Mouse (Mus musculus) MEL (cell line): Measurements from ENCODE around the gene Samm50. TPM values are rescaled to one million over a fixed set of nuclear protein-coding genes. Genes with fewer than 3 reads are reported as not detected.

Experiments used
- DNase-seq: peaks from one replicate; pipeline ENCODE4 v3.0.0; 2011; ENCODE audit warnings: low read depth, low spot score
- H3K27ac ChIP-seq: 2 replicates; pipeline ENCODE4 v1.5.1; 2012; ENCODE audit warnings: low read depth, mild to moderate bottlenecking, control low read depth, low read length, moderate library complexity; ENCODE audit not compliant: control insufficient read depth
- H3K27me3 ChIP-seq, 2 experiments: fragments of 150-350 bp in 1 of 2; sonication (generic) in 1 of 2; 2 replicates each; pipeline ENCODE4 v1.6.1; 2012; ENCODE audit warnings: low read length in 2 of 2, mild to moderate bottlenecking in 2 of 2, improper control_type of control experiment in 1 of 2, moderate library complexity in 1 of 2; ENCODE audit not compliant: insufficient read depth in 2 of 2, control insufficient read depth in 1 of 2
- H3K36me3 ChIP-seq, 2 experiments: 2 replicates each; pipeline ENCODE4 v1.6.1; 2012 to 2014; ENCODE audit warnings: low read length in 2 of 2, improper control_type of control experiment in 1 of 2, inconsistent platforms in 1 of 2, mild to moderate bottlenecking in 1 of 2; ENCODE audit not compliant: insufficient read depth in 2 of 2, control insufficient read depth in 1 of 2
- H3K4me1 ChIP-seq, 2 experiments: fragments of 150-350 bp in 1 of 2; sonication (generic) in 1 of 2; 2 replicates each; pipeline ENCODE4 v1.6.1; 2012; ENCODE audit warnings: low read length in 2 of 2, improper control_type of control experiment in 1 of 2, mild to moderate bottlenecking in 1 of 2; ENCODE audit not compliant: insufficient read depth in 2 of 2, control insufficient read depth in 1 of 2
- H3K4me3 ChIP-seq, 2 experiments: fragments of 150-350 bp in 1 of 2; sonication (generic) in 1 of 2; 2 replicates each; pipeline ENCODE4 v1.5.1; 2012; ENCODE audit warnings: low read depth in 2 of 2, low read length in 2 of 2, mild to moderate bottlenecking in 2 of 2, moderate library complexity in 2 of 2, control low read depth in 1 of 2, improper control_type of control experiment in 1 of 2; ENCODE audit not compliant: control insufficient read depth in 1 of 2, insufficient read depth in 1 of 2
- H3K79me2 ChIP-seq: 2 replicates; pipeline ENCODE4 v1.6.1; 2012; ENCODE audit warnings: mild to moderate bottlenecking, low read length, moderate library complexity; ENCODE audit not compliant: control insufficient read depth, poor library complexity, insufficient read depth
- H3K9ac ChIP-seq: 2 replicates; pipeline ENCODE4 v1.6.1; 2012; ENCODE audit warnings: low read depth, mild to moderate bottlenecking, control low read depth, low read length, moderate library complexity; ENCODE audit not compliant: control insufficient read depth, poor library complexity, severe bottlenecking
- H3K9me3 ChIP-seq: fragments of 150-350 bp; sonication (generic); replicated peaks from 2 replicates; pipeline ENCODE4 v1.6.1; 2012; ENCODE audit warnings: mild to moderate bottlenecking, low read length, improper control_type of control experiment, moderate library complexity; ENCODE audit not compliant: insufficient read depth
- CTCF ChIP-seq, 3 experiments: IDR thresholded peaks in 2 of 3; conservative IDR thresholded peaks in 1 of 3; 2 replicates each; pipeline ENCODE4 v1.5.1; 2011 to 2012; ENCODE audit warnings: low read length in 3 of 3, low read depth in 2 of 3, mild to moderate bottlenecking in 2 of 3, improper control_type of control experiment in 1 of 3, inconsistent platforms in 1 of 3, mixed read lengths in 1 of 3, moderate library complexity in 1 of 3; ENCODE audit not compliant: control insufficient read depth in 1 of 3, insufficient read depth in 1 of 3, poor library complexity in 1 of 3, severe bottlenecking in 1 of 3
- E2F4 ChIP-seq: IDR thresholded peaks from 2 replicates; pipeline ENCODE4 v1.6.1; 2011; ENCODE audit warnings: low read depth, low read length, improper control_type of control experiment, borderline replicate concordance
- ELF1 ChIP-seq: IDR thresholded peaks from 2 replicates; pipeline ENCODE4 v1.6.1; 2014; ENCODE audit warnings: low read depth, mild to moderate bottlenecking, inconsistent platforms, low read length, improper control_type of control experiment, moderate library complexity
- EP300 ChIP-seq, 2 experiments: IDR thresholded peaks; 2 replicates each; pipeline ENCODE4 v1.6.1; 2011; ENCODE audit warnings: improper control_type of control experiment in 2 of 2, low read length in 2 of 2, low read depth in 1 of 2, mild to moderate bottlenecking in 1 of 2
- ETS1 ChIP-seq: IDR thresholded peaks from 2 replicates; pipeline ENCODE4 v1.6.1; 2012; ENCODE audit warnings: low read depth, mild to moderate bottlenecking, inconsistent platforms, low read length, improper control_type of control experiment, moderate library complexity
- HCFC1 ChIP-seq: IDR thresholded peaks from 2 replicates; pipeline ENCODE4 v1.6.1; 2012; ENCODE audit warnings: low read depth, mild to moderate bottlenecking, inconsistent platforms, low read length, improper control_type of control experiment, moderate library complexity
- KAT2A ChIP-seq: conservative IDR thresholded peaks from 2 replicates; pipeline ENCODE4 v1.6.1; 2012; ENCODE audit warnings: low read depth, low read length, improper control_type of control experiment, inconsistent platforms
- NELFE ChIP-seq: IDR thresholded peaks from 2 replicates; pipeline ENCODE4 v1.6.1; 2011; ENCODE audit warnings: low read depth, low read length, improper control_type of control experiment
- POLR2AphosphoS2 ChIP-seq: IDR thresholded peaks from 2 replicates; pipeline ENCODE4 v1.6.1; 2011; ENCODE audit warnings: low read length, improper control_type of control experiment
- RCOR1 ChIP-seq: IDR thresholded peaks from 2 replicates; pipeline ENCODE4 v1.6.1; 2012; ENCODE audit warnings: low read depth, mild to moderate bottlenecking, inconsistent platforms, low read length, improper control_type of control experiment
- TCF12 ChIP-seq: IDR thresholded peaks from 2 replicates; pipeline ENCODE4 v1.6.1; 2014; ENCODE audit warnings: low read depth, mild to moderate bottlenecking, inconsistent platforms, low read length, improper control_type of control experiment, moderate library complexity
- USF1 ChIP-seq: IDR thresholded peaks from 2 replicates; pipeline ENCODE4 v1.6.1; 2014; ENCODE audit warnings: low read depth, mild to moderate bottlenecking, inconsistent platforms, low read length, improper control_type of control experiment, moderate library complexity
- USF2 ChIP-seq, 2 experiments: IDR thresholded peaks; 2 replicates each; pipeline ENCODE4 v1.6.1; 2011 to 2012; ENCODE audit warnings: improper control_type of control experiment in 2 of 2, low read length in 2 of 2, borderline replicate concordance in 1 of 2, inconsistent platforms in 1 of 2, low read depth in 1 of 2, mild to moderate bottlenecking in 1 of 2; ENCODE audit not compliant: insufficient read depth in 1 of 2
- ZC3H11A ChIP-seq: IDR thresholded peaks from 2 replicates; pipeline ENCODE4 v1.6.1; 2012; ENCODE audit warnings: low read depth, mild to moderate bottlenecking, inconsistent platforms, low read length, improper control_type of control experiment
- polyA plus RNA-seq, 2 experiments: library from polyadenylated mRNA; stranded (reverse) in 1 of 2; unstranded in 1 of 2; fragments of >175 nt in 1 of 2; fragments of >200 nt in 1 of 2; gene quantifications; 2 replicates each; pipeline versions ENCODE4 v1.2.1 to v1.2.4; 2012; ENCODE audit warnings: low replicate concordance in 2 of 2, low read depth in 1 of 2; ENCODE audit not compliant: insufficient read length in 2 of 2, insufficient read depth in 1 of 2, missing spikeins in 1 of 2
- total RNA-seq: library from RNA; depleted of rRNA; stranded (reverse); fragments of 300-350 nt; gene quantifications from 2 replicates; pipeline ENCODE4 v1.2.3, GENCODE M21; 2012

Samm50 gene
- total and polyA plus RNA-seq, 3 experiments: 62.4 to 190 TPM; not detected in 1

DNA sequence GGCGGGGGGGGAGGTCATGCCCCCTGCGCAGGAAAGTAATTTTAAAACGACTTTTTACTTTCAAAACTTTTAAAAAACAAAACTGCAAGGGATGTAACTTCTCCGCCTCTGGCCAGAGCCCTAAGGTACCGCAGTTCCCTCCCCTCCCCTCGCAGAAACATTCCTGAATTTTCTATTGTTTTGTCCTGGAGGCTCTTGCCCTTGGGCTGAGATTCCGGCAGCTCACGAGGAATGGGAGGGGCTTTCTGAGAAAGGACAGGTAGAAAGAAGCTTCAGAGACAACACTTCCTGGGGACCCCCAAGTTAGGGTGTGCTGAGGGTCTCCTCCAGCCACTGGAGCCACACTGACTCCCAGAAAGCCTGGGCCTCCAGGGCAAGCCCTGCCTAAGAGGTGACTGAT, 40.6 kb downstream of the Samm50 start:
- peaks cover 22% of the 10 kb centered on the region for H3K79me2 ChIP-seq
- H3K4me3 ChIP-seq: peak overlapping the region; percentile 42 to 67
- H3K27me3 ChIP-seq: no peaks in the 10 kb centered on the region
- no peaks in the 10 kb centered on the region for H3K9me3 ChIP-seq
- H3K9ac ChIP-seq: peak overlapping the region; percentile 45
- DNase-seq: no peak
- TF ChIP-seq E2F4 (no peak), NELFE (no peak), KAT2A (no peak), TCF12 (no peak), ZC3H11A (no peak), USF2 (IDR thresholded peaks at IDR 0.05; ENCODE audit: borderline replicate concordance in 1 of 2, insufficient read depth in 1 of 2, low read depth in 1 of 2, low read length in 2 of 2) (no peak), HCFC1 (no peak), ELF1 (no peak), ETS1 (no peak), POLR2AphosphoS2 (no peak), RCOR1 (no peak)
- TF ChIP-seq, all 39 proteins: peak for 0
- Histone ChIP-seq H3K36me3 (peaks cover 0 to 11% of the 10 kb centered on the region in 2 experiments; a peak in 2 of 4 replicates), H3K4me1 (peaks cover 0 to 21% of the 10 kb centered on the region in 2 experiments; a peak in 2 of 4 replicates), H3K27ac (no peak overlapping the region; the same call in 1 of the 2 replicates)

DNA sequence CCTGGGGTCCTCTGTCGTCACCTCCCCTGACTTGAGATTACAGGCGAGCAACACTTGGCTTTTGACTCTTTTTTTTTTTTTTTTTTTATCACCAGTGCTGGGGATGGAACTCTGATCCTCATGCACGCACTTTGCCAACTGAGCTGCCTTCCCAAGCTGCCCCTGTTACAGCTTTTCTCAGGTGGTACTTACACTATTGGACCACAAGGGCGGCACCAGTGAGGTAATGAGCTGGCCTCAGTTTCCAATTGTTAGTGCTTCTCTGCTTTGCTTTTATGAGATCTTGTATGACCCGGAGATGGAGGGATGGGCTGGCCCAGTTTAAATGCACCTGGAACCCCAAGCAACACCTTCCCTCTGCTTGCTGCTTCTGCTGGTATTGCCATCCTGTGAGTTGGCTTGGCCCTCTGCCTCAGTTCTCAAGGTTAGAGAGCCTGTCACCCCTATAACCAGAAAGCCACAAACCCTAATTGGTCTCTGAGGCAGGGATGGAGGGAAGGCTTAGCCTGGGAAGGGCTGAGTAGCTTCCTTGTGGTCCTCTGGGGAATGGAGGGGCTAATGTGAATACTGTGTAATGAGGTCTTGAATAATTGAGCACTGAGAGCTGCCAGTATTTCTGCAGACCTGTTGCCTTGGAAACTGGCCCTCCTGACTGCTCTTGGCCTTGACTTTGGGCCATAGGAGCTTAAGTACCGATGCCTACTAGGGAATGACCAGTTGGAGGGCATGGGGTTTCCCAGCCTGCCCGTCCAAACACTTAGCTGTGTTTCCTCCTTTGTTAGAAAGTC, 42.9 kb downstream of the Samm50 start:
- DNase-seq: no peak
- peak overlapping the region; percentile 13; the same call in 1 of the 2 replicates for H3K27ac ChIP-seq
- TF ChIP-seq CTCF (IDR thresholded peaks at IDR 0.05 in 2 of 3, conservative IDR thresholded peaks at IDR 0.05 in 1 of 3; ENCODE audit: control insufficient read depth in 1 of 3, insufficient read depth in 1 of 3, low read depth in 2 of 3, low read length in 3 of 3, poor library complexity in 1 of 3, severe bottlenecking in 1 of 3): peak; percentile 13 to 37 (median 19); a peak in 3 of 6 replicates
- no peak for TF ChIP-seq KAT2A
- no peaks in the 10 kb centered on the region for H3K9me3 ChIP-seq
- H3K36me3 ChIP-seq: peaks cover 0 to 10% of the 10 kb centered on the region in 2 experiments; a peak in 2 of 4 replicates
- no peak overlapping the region for H3K4me3 ChIP-seq
- peaks cover 23% of the 10 kb centered on the region for H3K79me2 ChIP-seq
- no peak overlapping the region for H3K9ac ChIP-seq
- H3K27me3 ChIP-seq: no peaks in the 10 kb centered on the region
- peaks cover 0 to 17% of the 10 kb centered on the region in 2 experiments; a peak in 2 of 4 replicates for H3K4me1 ChIP-seq

DNA sequence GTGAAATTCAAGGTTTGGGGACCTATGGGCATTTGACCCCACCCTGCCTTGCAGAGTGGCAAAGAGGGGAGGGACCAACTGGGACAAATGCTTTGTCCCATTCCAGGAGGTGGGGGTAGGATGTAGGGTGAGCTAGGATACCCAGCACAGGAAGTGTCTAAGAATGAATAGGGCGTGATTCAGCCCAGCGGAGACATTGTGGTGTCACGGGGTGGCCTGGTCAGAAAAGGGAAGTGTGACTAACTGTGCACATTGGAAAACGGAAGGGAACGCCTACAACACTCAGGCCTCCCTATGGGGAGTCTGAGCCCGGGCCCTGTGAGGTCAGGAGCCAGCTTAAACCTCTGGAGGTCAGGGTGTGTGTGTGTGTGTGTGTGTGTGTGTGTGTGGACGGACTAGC, 43.6 kb downstream of the Samm50 start:
- H3K4me1 ChIP-seq: peaks cover 0 to 13% of the 10 kb centered on the region in 2 experiments; a peak in 2 of 4 replicates
- no peak overlapping the region for H3K9ac ChIP-seq
- peaks cover 0 to 7% of the 10 kb centered on the region in 2 experiments; a peak in 2 of 4 replicates for H3K36me3 ChIP-seq
- TF ChIP-seq ETS1 (no peak), USF1 (peak; percentile 46; the same call in 1 of the 2 replicates), EP300 (IDR thresholded peaks at IDR 0.05; ENCODE audit: low read depth in 1 of 2, low read length in 2 of 2) (peak in 1 of 2 experiments; percentile 53; a peak in 2 of 4 replicates)
- H3K27me3 ChIP-seq: no peaks in the 10 kb centered on the region
- DNase-seq: peak; percentile 59
- H3K9me3 ChIP-seq: no peaks in the 10 kb centered on the region
- H3K4me3 ChIP-seq: no peak overlapping the region
- H3K27ac ChIP-seq: no peak overlapping the region
- peaks cover 23% of the 10 kb centered on the region for H3K79me2 ChIP-seq
